Mouse (Mus musculus) forebrain, embryonic 15.5 days (tissue): Measurements from ENCODE around the gene Ppid. TPM values are rescaled to one million over a fixed set of nuclear protein-coding genes. Genes with fewer than 3 reads are reported as not detected.
A peak's percentile ranks its signal among the peaks of the same experiment; 100 is the strongest.

Experiments used
- ATAC-seq: fragments of 200-750 bp; cut with Nextera tagmentation; replicated peaks from 2 replicates; pipeline ENCODE4 v1.8.0; 2017; ENCODE audit warnings: mild to moderate bottlenecking, moderate TSS enrichment, moderate library complexity
- H3K27ac ChIP-seq: fragments of 300-500 bp; sonication (generic); replicated peaks from 2 replicates; pipeline ENCODE4 v1.5.1; 2015; ENCODE audit warnings: mild to moderate bottlenecking, inconsistent platforms
- H3K27me3 ChIP-seq: fragments of 300-500 bp; sonication (generic); 2 replicates; pipeline ENCODE4 v1.6.1; 2015; ENCODE audit warnings: inconsistent platforms
- H3K36me3 ChIP-seq: fragments of 300-500 bp; sonication (generic); 2 replicates; pipeline ENCODE4 v1.6.1; 2015; ENCODE audit warnings: mild to moderate bottlenecking, inconsistent platforms
- H3K4me1 ChIP-seq: fragments of 300-500 bp; sonication (generic); 2 replicates; pipeline ENCODE4 v1.6.1; 2015; ENCODE audit warnings: inconsistent platforms
- H3K4me2 ChIP-seq: fragments of 300-500 bp; sonication (generic); replicated peaks from 2 replicates; pipeline ENCODE4 v1.6.1; 2015; ENCODE audit warnings: mild to moderate bottlenecking, inconsistent platforms
- H3K4me3 ChIP-seq: fragments of 300-500 bp; sonication (generic); 2 replicates; pipeline ENCODE4 v1.5.1; 2015; ENCODE audit warnings: mild to moderate bottlenecking, inconsistent platforms
- H3K9ac ChIP-seq: fragments of 300-500 bp; sonication (generic); replicated peaks from 2 replicates; pipeline ENCODE4 v1.6.1; 2015; ENCODE audit warnings: mild to moderate bottlenecking, inconsistent platforms
- H3K9me3 ChIP-seq: fragments of 300-500 bp; sonication (generic); 2 replicates; pipeline ENCODE4 v1.6.1; 2016; ENCODE audit warnings: inconsistent platforms
- WGBS: fragments of 180-500 bp; shearing (Covaris S2); methylation state at CpG from one replicate; pipeline ENCODE4 v1.1.7; 2015; ENCODE audit warnings: mixed read lengths; 5-methylcytosine and 5-hydroxymethylcytosine counted together
- polyA plus RNA-seq: library from polyadenylated mRNA; unstranded; fragments of >200 nt; fragmentation: Nextera tagmentation; extraction: Ambion mirVana; gene quantifications from 2 replicates; pipeline ENCODE4 v1.2.1, GENCODE M21; 2015

Ppid gene
- polyA plus RNA-seq, 1 experiment from 2014 or later = 150 TPM

GRCm38 (mm10) chr3:79575576-79576467 is 15.3 kb upstream of the Ppid start:
- peak overlapping the region; percentile 61 for H3K27ac ChIP-seq

GRCm38 (mm10) chr3:79576468-79576816 is 14.7 kb upstream of the Ppid start:
- no peak overlapping the region for H3K4me2 ChIP-seq
- no peaks in the 10 kb centered on the region for H3K27me3 ChIP-seq
- H3K4me3 ChIP-seq = no peak overlapping the region
- ATAC-seq = peak; percentile 6; the same call in 1 of the 2 replicates
- WGBS = 15% methylated on average over 3 of the region's 3 CpGs
- H3K9ac ChIP-seq = no peak overlapping the region
- H3K36me3 ChIP-seq = no peaks in the 10 kb centered on the region
- no peaks in the 10 kb centered on the region for H3K9me3 ChIP-seq
- peaks cover 11% of the 10 kb centered on the region for H3K4me1 ChIP-seq
- H3K27ac ChIP-seq = no peak overlapping the region

More at GRCm38 (mm10) chr3:79575576-79576467, 15.3 kb upstream of the Ppid start:
- Histone ChIP-seq H3K4me3 (no peak overlapping the region), H3K9me3 (no peaks in the 10 kb centered on the region), H3K4me1 (peaks cover 11% of the 10 kb centered on the region), H3K9ac (no peak overlapping the region), H3K4me2 (no peak overlapping the region), H3K36me3 (no peaks in the 10 kb centered on the region), H3K27me3 (no peaks in the 10 kb centered on the region)
- 7% methylated on average over 10 of the region's 10 CpGs for WGBS
- ATAC-seq = peak; percentile 77

- Histone ChIP-seq H3K4me1 (peaks cover 11% of the 10 kb centered on the region), H3K4me3 (no peak overlapping the region), H3K36me3 (no peaks in the 10 kb centered on the region), H3K9ac (no peak overlapping the region), H3K27me3 (no peaks in the 10 kb centered on the region), H3K27ac (no peak overlapping the region), H3K4me2 (no peak overlapping the region), H3K9me3 (no peaks in the 10 kb centered on the region)
- WGBS = 38% methylated on average over 5 of the region's 5 CpGs
- no peak for ATAC-seq
Observed at GRCm38 (mm10) chr3:79576865-79577264, 14.3 kb upstream of the Ppid start.

- WGBS = 87% methylated on average over 6 of the region's 6 CpGs
- Histone ChIP-seq H3K27me3 (no peaks in the 10 kb centered on the region), H3K36me3 (no peaks in the 10 kb centered on the region), H3K4me1 (peaks cover 11% of the 10 kb centered on the region), H3K9me3 (no peaks in the 10 kb centered on the region), H3K9ac (no peak overlapping the region), H3K4me2 (no peak overlapping the region), H3K4me3 (no peak overlapping the region), H3K27ac (no peak overlapping the region)
- no peak for ATAC-seq
Observed at GRCm38 (mm10) chr3:79577606-79578005, 13.5 kb upstream of the Ppid start.

- WGBS = 75% methylated on average over 6 of the region's 6 CpGs
- no peak for ATAC-seq
- H3K4me2 ChIP-seq = no peak overlapping the region
Observed at GRCm38 (mm10) chr3:79578164-79578563, 13.0 kb upstream of the Ppid start.

GRCm38 (mm10) chr3:79579891-79580575 is 11.1 kb upstream of the Ppid start:
- no peaks in the 10 kb centered on the region for H3K27me3 ChIP-seq
- H3K4me3 ChIP-seq = no peak overlapping the region
- H3K4me1 ChIP-seq = peaks cover 11% of the 10 kb centered on the region
- no peaks in the 10 kb centered on the region for H3K9me3 ChIP-seq
- no peak overlapping the region for H3K4me2 ChIP-seq
- no peak overlapping the region for H3K9ac ChIP-seq
- no peak for ATAC-seq
- 78% methylated on average over 5 of the region's 5 CpGs for WGBS
- no peak overlapping the region for H3K27ac ChIP-seq
- no peaks in the 10 kb centered on the region for H3K36me3 ChIP-seq

More at GRCm38 (mm10) chr3:79578164-79578563, 13.0 kb upstream of the Ppid start:
- H3K9ac ChIP-seq = no peak overlapping the region
- no peak overlapping the region for H3K27ac ChIP-seq
- H3K4me1 ChIP-seq = peaks cover 11% of the 10 kb centered on the region
- H3K9me3 ChIP-seq = no peaks in the 10 kb centered on the region
- no peaks in the 10 kb centered on the region for H3K27me3 ChIP-seq
- no peak overlapping the region for H3K4me3 ChIP-seq
- H3K36me3 ChIP-seq = no peaks in the 10 kb centered on the region

- ATAC-seq = peak; percentile 81
- Histone ChIP-seq H3K4me3 (no peak overlapping the region), H3K4me2 (no peak overlapping the region), H3K27ac (no peak overlapping the region), H3K9me3 (no peaks in the 10 kb centered on the region), H3K27me3 (no peaks in the 10 kb centered on the region), H3K9ac (no peak overlapping the region), H3K4me1 (peaks cover 5% of the 10 kb centered on the region), H3K36me3 (no peaks in the 10 kb centered on the region)
- WGBS = 4% methylated on average over 6 of the region's 6 CpGs
Observed at GRCm38 (mm10) chr3:79586804-79587203, 4.3 kb upstream of the Ppid start.

GRCm38 (mm10) chr3:79589671-79590070 is 1.5 kb upstream of the Ppid start:
- H3K27me3 ChIP-seq = no peaks in the 10 kb centered on the region
- no peak overlapping the region for H3K9ac ChIP-seq
- H3K36me3 ChIP-seq = peaks cover 7% of the 10 kb centered on the region
- 85% methylated on average over 2 of the region's 2 CpGs for WGBS
- ATAC-seq = no peak
- no peak overlapping the region for H3K4me2 ChIP-seq
- no peaks in the 10 kb centered on the region for H3K9me3 ChIP-seq
- H3K4me1 ChIP-seq = peaks cover 18% of the 10 kb centered on the region
- no peak overlapping the region for H3K27ac ChIP-seq
- no peak overlapping the region for H3K4me3 ChIP-seq

GRCm38 (mm10) chr3:79591793-79592471 is 790 bp downstream of the Ppid start:
- Histone ChIP-seq H3K4me2 (peak overlapping the region; percentile 61), H3K4me1 (peaks cover 18% of the 10 kb centered on the region), H3K9ac (peak overlapping the region; percentile 78), H3K4me3 (peak overlapping the region; percentile 78), H3K9me3 (no peaks in the 10 kb centered on the region), H3K27ac (peak overlapping the region; percentile 74; the same call in 1 of the 2 replicates), H3K36me3 (peaks cover 26% of the 10 kb centered on the region), H3K27me3 (no peaks in the 10 kb centered on the region)
- peak; percentile 37; the same call in 1 of the 2 replicates for ATAC-seq
- WGBS = 6% methylated on average over 15 of the region's 15 CpGs

GRCm38 (mm10) chr3:79595468-79595867 is 4.3 kb downstream of the Ppid start:
- Histone ChIP-seq H3K4me1 (peaks cover 18% of the 10 kb centered on the region), H3K9ac (no peak overlapping the region), H3K27ac (no peak overlapping the region), H3K4me2 (no peak overlapping the region), H3K9me3 (no peaks in the 10 kb centered on the region), H3K27me3 (no peaks in the 10 kb centered on the region), H3K4me3 (no peak overlapping the region), H3K36me3 (peaks cover 54% of the 10 kb centered on the region)
- ATAC-seq = no peak
- 94% methylated on average over 7 of the region's 7 CpGs for WGBS

GRCm38 (mm10) chr3:79609886-79610285 is 18.7 kb downstream of the Ppid start:
- 90% methylated on average over 2 of the region's 2 CpGs for WGBS
- H3K27ac ChIP-seq = no peak overlapping the region
- no peak for ATAC-seq
- no peaks in the 10 kb centered on the region for H3K9me3 ChIP-seq
- no peaks in the 10 kb centered on the region for H3K27me3 ChIP-seq
- H3K9ac ChIP-seq = no peak overlapping the region
- H3K4me2 ChIP-seq = no peak overlapping the region
- H3K36me3 ChIP-seq = peaks cover 58% of the 10 kb centered on the region
- no peak overlapping the region for H3K4me3 ChIP-seq
- H3K4me1 ChIP-seq = no peaks in the 10 kb centered on the region
